Mouse (Mus musculus) stomach, embryonic 16.5 days (tissue): ENCODE data around the gene Shisa5. TPM values are rescaled to one million over a fixed set of nuclear protein-coding genes. Genes with fewer than 3 reads are reported as not detected.

Experiments
- ATAC-seq: fragments of 200-750 bp; cut with Nextera tagmentation; 2 replicates; pipeline ENCODE4 v1.8.0; 2017; ENCODE audit warnings: moderate number of reproducible peaks, moderate TSS enrichment; ENCODE audit not compliant: insufficient read depth, low FRiP score
- H3K27ac ChIP-seq: fragments of 300-500 bp; sonication (generic); 2 replicates; pipeline ENCODE4 v1.5.1; 2014; ENCODE audit warnings: low read length
- H3K27me3 ChIP-seq: fragments of 300-500 bp; sonication (generic); 2 replicates; pipeline ENCODE4 v1.6.1; 2014; ENCODE audit warnings: low read length, control low read depth, mixed read lengths; ENCODE audit not compliant: control insufficient read depth, insufficient read depth
- H3K36me3 ChIP-seq: fragments of 300-500 bp; sonication (generic); 2 replicates; pipeline ENCODE4 v1.6.1; 2014; ENCODE audit warnings: low read length; ENCODE audit not compliant: control insufficient read depth, insufficient read depth
- H3K4me1 ChIP-seq: fragments of 300-500 bp; sonication (generic); 2 replicates; pipeline ENCODE4 v1.6.1; 2014; ENCODE audit warnings: low read length, control low read depth, mixed read lengths; ENCODE audit not compliant: control insufficient read depth, insufficient read depth
- H3K4me2 ChIP-seq: fragments of 300-500 bp; sonication (generic); 2 replicates; pipeline ENCODE4 v1.6.1; 2014; ENCODE audit warnings: low read depth, low read length, mixed read lengths
- H3K4me3 ChIP-seq: fragments of 300-500 bp; sonication (generic); replicated peaks from 2 replicates; pipeline ENCODE4 v1.5.1; 2014; ENCODE audit warnings: mild to moderate bottlenecking, low read length
- H3K9ac ChIP-seq: fragments of 300-500 bp; sonication (generic); 2 replicates; pipeline ENCODE4 v1.6.1; 2014; ENCODE audit warnings: low read length
- H3K9me3 ChIP-seq: fragments of 300-500 bp; sonication (generic); replicated peaks from 2 replicates; pipeline ENCODE4 v1.6.1; 2016; ENCODE audit warnings: low read length, control low read depth; ENCODE audit not compliant: control insufficient read depth
- WGBS: fragments of 180-500 bp; shearing (Covaris S2); extraction: QIAGEN DNeasy Blood & Tissue Kit; methylation state at CpG from one replicate; pipeline ENCODE4 v1.1.7; 2014; 5-methylcytosine and 5-hydroxymethylcytosine counted together
- polyA plus RNA-seq: library from polyadenylated mRNA; unstranded; fragments of >200 nt; fragmentation: Nextera tagmentation; extraction: Ambion mirVana; gene quantifications from 2 replicates; pipeline ENCODE4 v1.2.1, GENCODE M21; 2015

Shisa5 gene
- polyA plus RNA-seq, 1 experiment from 2014 or later: 132 TPM

- H3K4me2 ChIP-seq: no peak overlapping the region
- no peaks in the 10 kb centered on the region for H3K9me3 ChIP-seq
- H3K4me3 ChIP-seq: no peak overlapping the region
- no peak overlapping the region for H3K9ac ChIP-seq
- no peaks in the 10 kb centered on the region for H3K36me3 ChIP-seq
- no peaks in the 10 kb centered on the region for H3K4me1 ChIP-seq
- 73% methylated on average over 6 of the region's 6 CpGs for WGBS
- no peak overlapping the region for H3K27ac ChIP-seq
- no peak for ATAC-seq
- no peaks in the 10 kb centered on the region for H3K27me3 ChIP-seq
Measured at GRCm38 (mm10) chr9:109032435-109032834, 5.9 kb upstream of the Shisa5 start.

- Histone ChIP-seq H3K36me3 (no peaks in the 10 kb centered on the region), H3K4me1 (peaks cover 17% of the 10 kb centered on the region), H3K9ac (peak overlapping the region; percentile 90), H3K4me2 (peak overlapping the region; percentile 71), H3K4me3 (peak overlapping the region; percentile 82), H3K9me3 (no peaks in the 10 kb centered on the region), H3K27me3 (no peaks in the 10 kb centered on the region), H3K27ac (peak overlapping the region; percentile 84)
- peak; percentile 61; the same call in 1 of the 2 replicates for ATAC-seq
- 17% methylated on average over 8 of the region's 8 CpGs for WGBS
Measured at GRCm38 (mm10) chr9:109038901-109039364, 568 bp downstream of the Shisa5 start.

GRCm38 (mm10) chr9:109039681-109040080 lies 1.3 kb downstream of the Shisa5 start:
- Histone ChIP-seq H3K4me2 (peak overlapping the region; percentile 71), H3K4me3 (peak overlapping the region; percentile 82), H3K4me1 (peaks cover 17% of the 10 kb centered on the region), H3K9ac (peak overlapping the region; percentile 90), H3K27me3 (no peaks in the 10 kb centered on the region), H3K27ac (peak overlapping the region; percentile 84; the same call in 1 of the 2 replicates), H3K36me3 (no peaks in the 10 kb centered on the region), H3K9me3 (no peaks in the 10 kb centered on the region)
- ATAC-seq: no peak
- 80% methylated on average over 4 of the region's 4 CpGs for WGBS

- Histone ChIP-seq H3K36me3 (no peaks in the 10 kb centered on the region), H3K27me3 (no peaks in the 10 kb centered on the region), H3K4me1 (peaks cover 17% of the 10 kb centered on the region), H3K9me3 (no peaks in the 10 kb centered on the region), H3K27ac (peak overlapping the region; percentile 66), H3K4me3 (peak overlapping the region; percentile 10; the same call in 1 of the 2 replicates), H3K4me2 (peak overlapping the region; percentile 71), H3K9ac (peak overlapping the region; percentile 37; the same call in 1 of the 2 replicates)
- WGBS: 73% methylated on average over 8 of the region's 8 CpGs
- ATAC-seq: no peak
Measured at GRCm38 (mm10) chr9:109040216-109040615, 1.9 kb downstream of the Shisa5 start.

GRCm38 (mm10) chr9:109040906-109041305 lies 2.5 kb downstream of the Shisa5 start:
- peak; percentile 87 for ATAC-seq
- no peaks in the 10 kb centered on the region for H3K36me3 ChIP-seq
- peak overlapping the region; percentile 71 for H3K4me2 ChIP-seq
- no peaks in the 10 kb centered on the region for H3K27me3 ChIP-seq
- peaks cover 17% of the 10 kb centered on the region for H3K4me1 ChIP-seq
- 48% methylated on average over 6 of the region's 6 CpGs for WGBS
- no peaks in the 10 kb centered on the region for H3K9me3 ChIP-seq
- peak overlapping the region; percentile 37 for H3K9ac ChIP-seq
- H3K4me3 ChIP-seq: peak overlapping the region; percentile 10; the same call in 1 of the 2 replicates
- peak overlapping the region; percentile 66 for H3K27ac ChIP-seq

- peak overlapping the region; percentile 71; the same call in 1 of the 2 replicates for H3K4me2 ChIP-seq
- peak overlapping the region; percentile 10; the same call in 1 of the 2 replicates for H3K4me3 ChIP-seq
- ATAC-seq: no peak
- H3K36me3 ChIP-seq: no peaks in the 10 kb centered on the region
- no peaks in the 10 kb centered on the region for H3K9me3 ChIP-seq
- no peaks in the 10 kb centered on the region for H3K27me3 ChIP-seq
- no peak overlapping the region; the same call in 1 of the 2 replicates for H3K9ac ChIP-seq
- H3K4me1 ChIP-seq: peaks cover 17% of the 10 kb centered on the region
- 47% methylated on average over 7 of the region's 7 CpGs for WGBS
- peak overlapping the region; percentile 44 for H3K27ac ChIP-seq
Measured at GRCm38 (mm10) chr9:109041351-109041750, 3.0 kb downstream of the Shisa5 start.

- Histone ChIP-seq H3K27me3 (no peaks in the 10 kb centered on the region), H3K9ac (no peak overlapping the region), H3K4me3 (no peak overlapping the region), H3K4me2 (no peak overlapping the region), H3K4me1 (no peaks in the 10 kb centered on the region), H3K36me3 (no peaks in the 10 kb centered on the region), H3K9me3 (no peaks in the 10 kb centered on the region), H3K27ac (no peak overlapping the region)
- WGBS: 43% methylated on average over 5 of the region's 5 CpGs
- ATAC-seq: no peak
Measured at GRCm38 (mm10) chr9:109046306-109046705, 7.9 kb downstream of the Shisa5 start.

GRCm38 (mm10) chr9:109049316-109049715 lies 11.0 kb downstream of the Shisa5 start:
- WGBS: 77% methylated on average over 7 of the region's 7 CpGs

GRCm38 (mm10) chr9:109049996-109050673 lies 11.8 kb downstream of the Shisa5 start:
- H3K9me3 ChIP-seq: no peaks in the 10 kb centered on the region
- H3K9ac ChIP-seq: no peak overlapping the region
- H3K4me3 ChIP-seq: no peak overlapping the region
- peaks cover 6% of the 10 kb centered on the region for H3K4me1 ChIP-seq
- no peak overlapping the region for H3K4me2 ChIP-seq
- no peak for ATAC-seq
- no peaks in the 10 kb centered on the region for H3K27me3 ChIP-seq
- 84% methylated on average over 9 of the region's 9 CpGs for WGBS
- H3K27ac ChIP-seq: no peak overlapping the region
- H3K36me3 ChIP-seq: no peaks in the 10 kb centered on the region

More at GRCm38 (mm10) chr9:109049316-109049715, 11.0 kb downstream of the Shisa5 start:
- H3K27me3 ChIP-seq: no peaks in the 10 kb centered on the region
- H3K4me1 ChIP-seq: peaks cover 2% of the 10 kb centered on the region
- H3K27ac ChIP-seq: no peak overlapping the region
- no peak overlapping the region for H3K4me2 ChIP-seq
- H3K4me3 ChIP-seq: no peak overlapping the region
- no peaks in the 10 kb centered on the region for H3K9me3 ChIP-seq
- no peak overlapping the region for H3K9ac ChIP-seq
- H3K36me3 ChIP-seq: no peaks in the 10 kb centered on the region
- no peak for ATAC-seq
